In the genomic region with DNA sequence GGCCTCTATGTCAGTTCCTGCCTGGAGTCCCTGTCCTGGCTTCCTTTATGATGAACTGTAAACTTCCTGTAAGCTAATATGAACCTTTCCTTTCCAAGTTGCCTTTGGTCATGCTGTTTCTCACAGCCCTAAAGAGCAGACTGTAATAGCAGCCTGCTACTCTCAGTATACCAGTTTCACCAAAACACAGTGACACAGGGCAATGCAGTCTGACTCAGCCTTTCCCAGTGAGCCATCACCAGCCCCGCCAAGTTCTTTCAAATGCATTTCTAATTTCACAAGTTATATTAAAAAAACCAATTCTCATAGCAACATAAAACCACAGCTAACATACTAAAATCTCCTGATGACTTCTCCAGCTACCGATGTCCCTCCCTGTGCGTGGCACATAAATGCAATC, we compare ENCODE assay signal across 28 mouse cellular contexts.
DNase-seq lines count a peak whose midpoint lies in the region; ATAC-seq and TF ChIP-seq lines count a peak whose summit lies in the region.
"Had no signal": no experiment of that assay in that cellular context is flagged by ENCODE, and none has a peak within 500 bp of the region (broad histone marks: within the 10 kb centered on the region; RNA-seq: fewer than 3 reads in every experiment).

No protein-coding gene starts in this region.

- H3K27ac ChIP-seq in intestine, embryonic 14.5 days (ENCODE audit: low read depth) = no peak overlapping the region
- H3K27ac ChIP-seq in intestine, embryonic 16.5 days (ENCODE audit: low read length) = no peak overlapping the region
- H3K27ac ChIP-seq in heart, adult 2 months = no peak overlapping the region
- H3K27ac ChIP-seq: embryonic facial prominence, embryonic 12.5 days; embryonic facial prominence, embryonic 15.5 days; forebrain, embryonic 10.5 days; forebrain, embryonic 13.5 days; heart, embryonic 10.5 days; heart, embryonic 13.5 days; hindbrain, embryonic 14.5 days; hindbrain, postnatal 0 days had no signal

- peak; percentile 13 for DNase-seq in adrenal gland, postnatal 25 days
- no peak for DNase-seq in adrenal gland, adult 18-20 months (ENCODE audit: low spot score in 2 of 2)
- DNase-seq in intestine, embryonic 14.5 days (ENCODE audit: low spot score) = peak; percentile 38
- DNase-seq in fibroblast of lung, adult 2 months (ENCODE audit: low read depth) = peak; percentile 72
- DNase-seq in heart, adult 2 months = no peak
- DNase-seq: cerebellum, adult 11 months; cerebellum, adult 2 months; cerebellum, adult 9-11 months; cerebellum, postnatal 25 days; gastrocnemius, postnatal 25 days; heart, adult 18-20 months; heart, postnatal 14 days; heart, postnatal 4 days; kidney, adult 11 months; kidney, adult 8-10 months had no signal

- no peak for TF ChIP-seq EP300 in heart, adult 2 months (IDR thresholded peaks at IDR 0.05; ENCODE audit: insufficient read depth, low read depth, low read length)

- WGBS in intestine, embryonic 14.5 days = 90% methylated on average over 3 of the region's 3 CpGs
- WGBS in intestine, embryonic 16.5 days = 85% methylated on average over 3 of the region's 3 CpGs
- WGBS in heart, adult 2 months = 74% methylated on average over 3 of the region's 3 CpGs

- no peak overlapping the region for H3K9ac ChIP-seq in intestine, embryonic 14.5 days (ENCODE audit: low read length)
- no peak overlapping the region for H3K9ac ChIP-seq in intestine, embryonic 16.5 days (ENCODE audit: low read depth, low read length)
- H3K9ac ChIP-seq in heart, adult 2 months (ENCODE audit: low read depth, low read length) = no peak overlapping the region
- H3K9ac ChIP-seq: embryonic facial prominence, embryonic 12.5 days; embryonic facial prominence, embryonic 15.5 days; forebrain, embryonic 13.5 days; heart, embryonic 13.5 days; hindbrain, embryonic 14.5 days had no signal

- no peak for ATAC-seq in intestine, embryonic 14.5 days (replicated peaks; ENCODE audit: low FRiP score, low TSS enrichment, low read depth)
- no peak for ATAC-seq in intestine, embryonic 16.5 days
- ATAC-seq: CD4-positive, CD25-positive, alpha-beta regulatory T cell, adult 4 months; forebrain, embryonic 13.5 days; forebrain, embryonic 16.5 days; hindbrain, postnatal 0 days; inflammation-experienced regulatory T-cells, adult 6 months had no signal

- no peaks in the 10 kb centered on the region for H3K9me3 ChIP-seq in intestine, embryonic 14.5 days (ENCODE audit: control insufficient read depth, low read length)
- H3K9me3 ChIP-seq in intestine, embryonic 16.5 days (ENCODE audit: control insufficient read depth, low read length) = no peaks in the 10 kb centered on the region
- H3K9me3 ChIP-seq: embryonic facial prominence, embryonic 12.5 days; embryonic facial prominence, embryonic 15.5 days; forebrain, embryonic 10.5 days; forebrain, embryonic 13.5 days; heart, embryonic 10.5 days; heart, embryonic 13.5 days had no signal

- intact Hi-C loops in heart, adult 2 months (cut with DNase I) = no loop called here

- TF ChIP-seq POLR2A in heart, adult 2 months (IDR thresholded peaks at IDR 0.05; ENCODE audit: insufficient read depth, low read depth, low read length) = no peak

- no peak overlapping the region for H3K4me3 ChIP-seq in intestine, embryonic 14.5 days (ENCODE audit: low read depth, low read length)
- H3K4me3 ChIP-seq in intestine, embryonic 16.5 days (ENCODE audit: low read length) = no peak overlapping the region
- H3K4me3 ChIP-seq in heart, adult 2 months = no peak overlapping the region
- H3K4me3 ChIP-seq: embryonic facial prominence, embryonic 12.5 days; embryonic facial prominence, embryonic 15.5 days; erythroblast, embryonic 14.5 days; forebrain, embryonic 10.5 days; forebrain, embryonic 13.5 days; heart, embryonic 10.5 days; heart, embryonic 13.5 days had no signal

- H3K79me2 ChIP-seq in heart, adult 2 months (replicated peaks; ENCODE audit: control insufficient read depth, insufficient read depth, low read length) = no peaks in the 10 kb centered on the region

- H3K4me1 ChIP-seq in intestine, embryonic 14.5 days (replicated peaks; ENCODE audit: control insufficient read depth, insufficient read depth, low read length) = no peaks in the 10 kb centered on the region
- no peaks in the 10 kb centered on the region for H3K4me1 ChIP-seq in intestine, embryonic 16.5 days (ENCODE audit: control insufficient read depth, insufficient read depth, low read length)
- H3K4me1 ChIP-seq in heart, adult 2 months (ENCODE audit: control insufficient read depth, insufficient read depth, low read length) = no peaks in the 10 kb centered on the region
- H3K4me1 ChIP-seq: embryonic facial prominence, embryonic 12.5 days; embryonic facial prominence, embryonic 15.5 days; forebrain, embryonic 10.5 days; forebrain, embryonic 13.5 days had no signal

- H3K4me2 ChIP-seq in intestine, embryonic 14.5 days (ENCODE audit: low read length) = no peak overlapping the region
- H3K4me2 ChIP-seq in intestine, embryonic 16.5 days (ENCODE audit: low read depth, low read length) = no peak overlapping the region
- H3K4me2 ChIP-seq: embryonic facial prominence, embryonic 12.5 days; embryonic facial prominence, embryonic 15.5 days; forebrain, embryonic 13.5 days; heart, embryonic 13.5 days; hindbrain, embryonic 14.5 days had no signal

- no peaks in the 10 kb centered on the region for H3K27me3 ChIP-seq in intestine, embryonic 14.5 days (replicated peaks; ENCODE audit: control insufficient read depth, insufficient read depth, low read length)
- no peaks in the 10 kb centered on the region for H3K27me3 ChIP-seq in intestine, embryonic 16.5 days (replicated peaks; ENCODE audit: control insufficient read depth, insufficient read depth, low read length)
- H3K27me3 ChIP-seq in heart, adult 2 months (ENCODE audit: control insufficient read depth, insufficient read depth, low read length) = no peaks in the 10 kb centered on the region
- H3K27me3 ChIP-seq: embryonic facial prominence, embryonic 12.5 days; embryonic facial prominence, embryonic 15.5 days; forebrain, embryonic 13.5 days; heart, embryonic 13.5 days had no signal

- no peaks in the 10 kb centered on the region for H3K36me3 ChIP-seq in intestine, embryonic 14.5 days (ENCODE audit: control insufficient read depth, insufficient read depth, low read length)
- no peaks in the 10 kb centered on the region for H3K36me3 ChIP-seq in intestine, embryonic 16.5 days (ENCODE audit: control insufficient read depth, insufficient read depth, low read length)
- no peaks in the 10 kb centered on the region for H3K36me3 ChIP-seq in heart, adult 2 months (ENCODE audit: control insufficient read depth, insufficient read depth, low read length)
- H3K36me3 ChIP-seq: embryonic facial prominence, embryonic 12.5 days; embryonic facial prominence, embryonic 15.5 days; forebrain, embryonic 10.5 days; heart, embryonic 10.5 days; heart, embryonic 13.5 days had no signal

- TF ChIP-seq CTCF in heart, adult 2 months (IDR thresholded peaks at IDR 0.05) = no peak

Comparison
In these comparisons a context has a peak if more than half of its experiments do, and no peak if none do; other contexts are left out.
1. DNase-seq: peak in adrenal gland, postnatal 25 days (single experiment), intestine, embryonic 14.5 days (single experiment) and fibroblast of lung, adult 2 months (single experiment); none in adrenal gland, adult 18-20 months (0 of 2) and heart, adult 2 months (0 of 2).